Mouse (Mus musculus) midbrain, embryonic 16.5 days (tissue): ENCODE measurements at regions not wholly inside any gene's neighbourhood (a gene's known extent, or its start where the extent isn't known, plus 50 kb on each side); places are given as distances from the start of the nearest gene placed in this dataset.
A peak's percentile ranks its signal among the peaks of the same experiment; 100 is the strongest.

Experiments used
- ATAC-seq: fragments of 200-750 bp; cut with Nextera tagmentation; 2 replicates; pipeline ENCODE4 v1.8.0; 2017; ENCODE audit warnings: moderate TSS enrichment
- H3K27ac ChIP-seq: fragments of 300-500 bp; sonication (generic); 2 replicates; pipeline ENCODE4 v1.5.1; 2014; ENCODE audit warnings: mild to moderate bottlenecking, low read length, mixed read lengths
- H3K27me3 ChIP-seq: fragments of 300-500 bp; sonication (generic); 2 replicates; pipeline ENCODE4 v1.6.1; 2014; ENCODE audit warnings: low read depth, low read length, mixed read lengths; ENCODE audit not compliant: control insufficient read depth, insufficient read depth
- H3K36me3 ChIP-seq: fragments of 300-500 bp; sonication (generic); 2 replicates; pipeline ENCODE4 v1.6.1; 2014; ENCODE audit warnings: mild to moderate bottlenecking, low read length, moderate library complexity, mixed read lengths; ENCODE audit not compliant: control insufficient read depth, insufficient read depth
- H3K4me1 ChIP-seq: fragments of 300-500 bp; sonication (generic); 2 replicates; pipeline ENCODE4 v1.6.1; 2014; ENCODE audit warnings: mild to moderate bottlenecking, low read length, mixed read lengths; ENCODE audit not compliant: control insufficient read depth, insufficient read depth
- H3K4me2 ChIP-seq: fragments of 300-500 bp; sonication (generic); 2 replicates; pipeline ENCODE4 v1.6.1; 2014; ENCODE audit warnings: mild to moderate bottlenecking, low read length, mixed read lengths
- H3K4me3 ChIP-seq: fragments of 300-500 bp; sonication (generic); 2 replicates; pipeline ENCODE4 v1.5.1; 2014; ENCODE audit warnings: low read depth, mild to moderate bottlenecking, low read length, moderate library complexity, mixed read lengths
- H3K9ac ChIP-seq: fragments of 300-500 bp; sonication (generic); 2 replicates; pipeline ENCODE4 v1.6.1; 2014; ENCODE audit warnings: low read depth, low read length, mixed read lengths
- H3K9me3 ChIP-seq: fragments of 300-500 bp; sonication (generic); replicated peaks from 2 replicates; pipeline ENCODE4 v1.6.1; 2014; ENCODE audit warnings: mild to moderate bottlenecking, low read length, mixed read lengths; ENCODE audit not compliant: control insufficient read depth, poor library complexity, severe bottlenecking
- WGBS: fragments of 180-500 bp; shearing (Covaris S2); extraction: QIAGEN DNeasy Blood & Tissue Kit; methylation state at CpG from one replicate; pipeline ENCODE4 v1.1.7; 2014; 5-methylcytosine and 5-hydroxymethylcytosine counted together

GRCm38 (mm10) chr10:37319746-37320430 is 181.2 kb upstream of the Marcks start:
- no peak overlapping the region for H3K27ac ChIP-seq
- no peak overlapping the region for H3K9ac ChIP-seq
- H3K4me2 ChIP-seq = no peak overlapping the region
- WGBS = 96% methylated on average over 8 of the region's 8 CpGs
- no peaks in the 10 kb centered on the region for H3K27me3 ChIP-seq
- H3K36me3 ChIP-seq = no peaks in the 10 kb centered on the region
- H3K4me1 ChIP-seq = no peaks in the 10 kb centered on the region
- no peaks in the 10 kb centered on the region for H3K9me3 ChIP-seq
- H3K4me3 ChIP-seq = no peak overlapping the region
- ATAC-seq = no peak

- Histone ChIP-seq H3K27ac (no peak overlapping the region), H3K9ac (no peak overlapping the region), H3K4me2 (no peak overlapping the region), H3K27me3 (no peaks in the 10 kb centered on the region), H3K36me3 (no peaks in the 10 kb centered on the region), H3K4me3 (no peak overlapping the region), H3K4me1 (no peaks in the 10 kb centered on the region), H3K9me3 (no peaks in the 10 kb centered on the region)
- ATAC-seq = peak; percentile 66; the same call in 1 of the 2 replicates
- 82% methylated on average over 3 of the region's 3 CpGs for WGBS
These were observed 178.0 kb upstream of the Marcks start for GRCm38 (mm10) chr10:37316701-37317100.

GRCm38 (mm10) chr10:37315804-37316203 is 177.1 kb upstream of the Marcks start:
- Histone ChIP-seq H3K4me1 (no peaks in the 10 kb centered on the region), H3K36me3 (no peaks in the 10 kb centered on the region), H3K9ac (no peak overlapping the region), H3K27me3 (no peaks in the 10 kb centered on the region), H3K4me3 (no peak overlapping the region), H3K4me2 (no peak overlapping the region), H3K27ac (no peak overlapping the region), H3K9me3 (no peaks in the 10 kb centered on the region)
- WGBS = 87% methylated on average over 1 of the region's 1 CpGs
- ATAC-seq = no peak

DNA sequence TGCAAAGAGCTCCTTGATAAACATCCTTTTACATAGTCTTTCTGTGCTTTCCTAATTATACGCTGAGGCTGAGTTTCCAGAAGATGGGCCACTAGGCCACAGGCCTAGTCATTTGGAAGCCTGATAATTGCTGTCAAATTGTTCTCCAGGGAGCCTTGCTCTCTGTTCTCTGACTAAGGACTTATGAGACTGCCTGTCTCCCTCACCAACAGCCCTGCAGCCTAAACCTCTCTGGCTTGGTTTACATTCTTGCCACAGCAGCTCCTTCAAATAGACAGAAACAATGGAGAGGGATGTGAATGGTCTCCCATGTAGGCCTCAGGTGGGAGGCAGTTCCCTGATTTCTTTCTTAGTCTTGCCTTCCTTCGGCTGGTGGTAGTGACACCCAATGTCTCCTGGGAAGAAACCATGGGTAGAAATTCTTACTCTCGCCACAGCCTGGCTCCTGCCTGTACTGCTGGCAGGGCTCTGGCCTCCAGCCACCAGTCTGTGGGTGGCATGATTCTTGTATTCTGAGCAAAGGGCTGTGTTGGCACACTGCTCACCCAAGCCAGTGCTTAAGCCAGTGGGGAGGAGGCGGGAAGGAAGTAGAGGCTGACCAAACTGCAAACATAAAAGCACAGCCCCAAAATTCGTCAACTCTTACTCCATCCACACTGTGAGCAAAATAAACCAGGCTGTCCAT is 176.2 kb upstream of the Marcks start:
- no peaks in the 10 kb centered on the region for H3K9me3 ChIP-seq
- ATAC-seq = peak; percentile 87
- WGBS = 64% methylated on average over 5 of the region's 5 CpGs
- no peak overlapping the region for H3K4me3 ChIP-seq
- H3K27ac ChIP-seq = peak overlapping the region; percentile 15; the same call in 1 of the 2 replicates
- no peaks in the 10 kb centered on the region for H3K27me3 ChIP-seq
- H3K4me1 ChIP-seq = no peaks in the 10 kb centered on the region
- H3K9ac ChIP-seq = no peak overlapping the region
- no peak overlapping the region for H3K4me2 ChIP-seq
- H3K36me3 ChIP-seq = no peaks in the 10 kb centered on the region

- Histone ChIP-seq H3K36me3 (no peaks in the 10 kb centered on the region), H3K9me3 (no peaks in the 10 kb centered on the region), H3K9ac (no peak overlapping the region), H3K4me3 (no peak overlapping the region), H3K27ac (no peak overlapping the region), H3K27me3 (no peaks in the 10 kb centered on the region), H3K4me1 (no peaks in the 10 kb centered on the region), H3K4me2 (no peak overlapping the region)
- ATAC-seq = no peak
These were observed 174.7 kb upstream of the Marcks start for GRCm38 (mm10) chr10:37313461-37313860.

DNA sequence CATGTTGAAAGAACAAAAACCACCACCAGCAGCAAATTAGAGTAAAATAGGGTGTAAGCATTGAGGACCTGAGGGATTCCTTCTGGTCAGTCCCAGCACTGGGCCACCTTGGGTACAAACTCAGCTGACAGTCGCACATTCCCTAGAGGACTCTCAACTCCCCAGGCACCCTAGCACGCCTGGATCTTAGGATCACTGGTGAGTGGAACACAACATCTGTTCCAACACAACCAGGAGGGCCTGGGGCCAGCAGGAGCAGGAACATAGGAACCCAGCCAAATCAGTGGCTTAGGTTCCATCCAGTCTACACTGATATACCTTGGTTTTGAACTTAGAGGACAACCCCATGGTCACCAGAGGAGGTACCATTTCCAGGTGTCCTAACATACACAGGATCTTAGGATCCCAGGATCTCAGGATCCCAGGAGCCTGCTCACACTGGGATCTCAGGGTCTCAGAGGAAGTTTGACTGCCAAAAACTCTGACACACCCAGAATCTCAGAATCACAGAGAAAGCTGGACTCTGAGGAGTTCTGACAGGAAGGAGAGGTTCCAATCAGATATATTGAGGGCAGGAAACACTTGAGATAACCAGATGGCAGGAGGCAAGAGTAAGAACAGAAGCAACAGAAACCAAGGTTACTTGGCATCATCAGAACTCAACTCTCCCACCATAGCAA is 171.7 kb upstream of the Marcks start:
- Histone ChIP-seq H3K4me3 (no peak overlapping the region), H3K4me1 (no peaks in the 10 kb centered on the region), H3K9ac (no peak overlapping the region), H3K27me3 (no peaks in the 10 kb centered on the region), H3K9me3 (no peaks in the 10 kb centered on the region), H3K36me3 (no peaks in the 10 kb centered on the region), H3K27ac (no peak overlapping the region), H3K4me2 (no peak overlapping the region)
- WGBS = 89% methylated on average over 2 of the region's 2 CpGs
- no peak for ATAC-seq

GRCm38 (mm10) chr10:37304656-37305055 is 165.9 kb upstream of the Marcks start:
- ATAC-seq = no peak
- no peaks in the 10 kb centered on the region for H3K4me1 ChIP-seq
- H3K4me3 ChIP-seq = no peak overlapping the region
- no peak overlapping the region for H3K9ac ChIP-seq
- H3K9me3 ChIP-seq = no peaks in the 10 kb centered on the region
- WGBS = 43% methylated on average over 2 of the region's 2 CpGs
- no peaks in the 10 kb centered on the region for H3K27me3 ChIP-seq
- H3K36me3 ChIP-seq = no peaks in the 10 kb centered on the region
- no peak overlapping the region for H3K27ac ChIP-seq
- no peak overlapping the region for H3K4me2 ChIP-seq

DNA sequence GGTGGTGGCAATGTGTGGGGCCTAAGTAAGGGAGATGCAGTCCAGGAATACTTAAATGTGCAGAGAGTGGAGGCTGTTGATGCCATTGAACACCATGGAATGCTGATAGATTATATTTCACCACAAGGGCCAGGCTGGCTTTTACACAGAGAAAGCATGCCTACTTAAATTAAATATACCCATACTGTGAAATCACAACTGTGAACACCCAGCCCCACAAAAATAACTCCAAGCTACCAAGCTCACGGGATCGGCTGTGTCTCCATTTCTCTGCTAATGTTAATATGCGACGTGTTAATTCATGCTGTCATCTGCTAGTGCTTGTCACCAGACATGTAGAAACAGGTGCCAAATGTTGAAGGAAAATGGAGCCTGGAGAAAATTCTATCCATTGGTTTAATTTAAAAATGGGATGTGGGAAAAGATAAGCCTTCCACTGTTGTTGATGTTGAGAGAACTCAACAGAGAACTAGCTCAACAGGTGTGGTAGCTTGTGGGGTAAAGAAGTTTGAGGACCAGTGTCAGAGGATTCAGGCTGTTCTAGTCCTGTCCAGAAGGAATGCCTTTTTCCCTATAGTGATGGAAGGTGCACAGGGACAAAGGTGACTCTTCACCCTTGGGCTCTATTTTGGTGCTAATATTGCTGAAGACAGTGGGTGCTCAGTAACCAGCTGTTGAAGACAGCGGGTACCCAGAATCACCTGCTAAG is 161.6 kb upstream of the Marcks start:
- Histone ChIP-seq H3K27ac (no peak overlapping the region), H3K27me3 (no peaks in the 10 kb centered on the region), H3K9ac (no peak overlapping the region), H3K36me3 (no peaks in the 10 kb centered on the region), H3K4me2 (no peak overlapping the region), H3K4me3 (no peak overlapping the region), H3K4me1 (no peaks in the 10 kb centered on the region), H3K9me3 (no peaks in the 10 kb centered on the region)
- ATAC-seq = no peak
- WGBS = 91% methylated on average over 5 of the region's 5 CpGs
